Mouse (Mus musculus) right cerebral cortex, postnatal 4 days (tissue): ENCODE data around the gene Bcl2l1.

Source experiments
- DNase-seq: peaks from one replicate; pipeline ENCODE4 v3.0.0-alpha.2; 2022

The Bcl2l1 gene

DNA sequence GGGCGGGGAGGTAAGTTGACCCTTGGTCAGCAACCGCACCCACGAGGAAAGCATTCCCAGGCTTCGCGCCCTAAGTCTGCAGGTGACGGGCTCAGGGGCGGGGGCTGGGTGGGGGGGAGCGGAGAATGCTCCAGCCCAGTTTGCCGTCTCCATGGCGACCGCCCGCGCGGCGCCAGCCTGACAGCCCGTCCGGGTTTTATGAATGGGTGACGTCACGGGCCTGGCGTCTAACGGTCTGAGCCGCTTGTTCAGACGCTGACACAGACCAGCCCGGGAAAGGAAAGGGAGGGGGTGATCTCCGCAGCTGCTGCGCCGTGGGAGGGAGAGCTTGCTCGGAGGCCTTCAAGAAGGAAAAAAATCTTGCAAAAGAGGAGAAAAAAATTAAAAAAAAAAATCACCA is 96.5 kb downstream of the Bcl2l1 start:
- DNase-seq = peak; percentile 95

GRCm38 (mm10) chr2:152734501-152734900 is 97.0 kb downstream of the Bcl2l1 start:
- no peak for DNase-seq

DNA sequence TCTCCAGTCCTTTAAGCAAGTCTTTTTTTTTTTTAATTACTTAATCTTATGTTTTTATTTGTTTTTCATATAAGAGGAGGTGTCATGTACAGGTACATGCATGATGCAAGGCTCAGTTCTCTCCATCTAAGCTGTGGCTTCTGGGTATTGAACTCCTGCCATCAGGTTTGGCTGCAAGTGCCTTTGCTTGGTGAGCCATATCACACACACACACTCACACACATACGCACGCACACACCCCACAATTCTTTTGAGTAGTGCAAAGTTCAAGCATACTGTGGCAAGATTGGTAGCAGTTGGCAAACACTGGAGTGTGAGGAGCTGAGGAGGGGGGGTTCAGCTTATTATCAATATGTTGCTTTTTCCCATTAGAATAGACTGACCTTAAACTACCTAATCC is 98.3 kb downstream of the Bcl2l1 start:
- DNase-seq = no peak
